Mouse (Mus musculus): Measurements from ENCODE around the gene Pan3. TPM values are rescaled to one million over a fixed set of nuclear protein-coding genes. Genes with fewer than 3 reads are reported as not detected.

Pan3 gene
- 10 to 100 TPM; 59.7 to 63.2 TPM for total RNA-seq (2021)

DNA sequence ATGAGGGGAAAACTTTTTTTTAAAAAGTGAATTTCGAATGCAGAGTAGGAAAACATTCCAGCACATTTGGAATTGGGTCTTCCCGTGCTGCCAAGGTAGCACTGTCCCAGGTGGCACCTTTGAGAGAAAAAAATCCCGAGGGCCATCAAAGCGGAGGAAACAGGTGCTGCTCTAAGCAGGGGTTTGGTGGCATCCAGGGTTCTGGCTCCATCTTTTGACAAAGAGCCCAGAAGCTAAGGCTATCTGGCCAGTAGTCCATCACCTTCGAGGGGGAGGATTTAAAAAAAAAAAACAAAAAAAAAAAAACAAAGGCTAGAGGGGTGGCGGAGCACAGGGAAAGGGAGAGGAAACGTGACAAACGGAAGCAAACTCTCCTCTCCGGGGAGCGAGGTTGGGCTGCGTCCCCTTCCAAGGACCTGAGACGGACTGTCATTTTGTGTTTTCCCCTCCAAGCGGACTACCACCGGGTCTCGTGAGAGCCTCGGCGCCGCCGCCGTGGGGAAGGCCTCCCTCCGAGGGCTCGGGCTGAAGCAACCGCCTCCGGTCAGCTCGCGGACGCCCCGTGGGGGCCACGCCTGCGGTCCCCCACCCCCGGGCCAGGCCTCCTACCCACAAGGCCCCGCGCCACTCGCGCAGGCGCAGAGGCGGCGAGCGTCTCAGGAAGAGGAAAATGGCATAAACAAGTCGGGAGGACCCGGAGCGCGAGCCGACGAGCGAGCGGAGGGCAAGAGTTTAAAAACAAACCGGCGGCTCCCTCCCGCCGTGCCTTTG is at the start of gene Pan3:
TSS of gene Pan3 (plus strand) at position 627 of the 771 bp plus-strand sequence.
- intact Hi-C loops (cut with DNase I) = loop anchor here (5.0 to 10.0 kb wide), 2 partner anchors 48 to 285 kb away; no protein-coding TSS in a partner anchor
- peak; percentile 97 for DNase-seq

DNA sequence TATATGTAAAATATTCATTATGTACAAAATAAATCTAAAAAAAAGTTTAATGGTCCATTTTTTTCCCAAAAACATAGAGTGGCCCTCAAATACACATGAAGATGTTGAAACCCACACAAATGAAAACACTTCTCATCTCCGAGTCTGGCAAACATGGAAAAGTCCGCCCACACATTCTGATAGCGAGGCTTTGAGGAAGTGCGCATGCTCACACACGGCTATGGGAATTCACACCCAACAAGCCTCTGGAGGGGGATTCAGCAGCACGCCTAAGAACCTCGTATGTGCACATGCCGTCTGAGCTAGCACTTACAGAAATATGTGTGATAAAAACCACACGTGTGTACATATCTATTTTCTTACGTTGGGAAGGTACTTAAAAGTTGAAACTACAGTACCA is 48.6 kb upstream of the Pan3 start:
- intact Hi-C loops (cut with DNase I) = no loop called here
- DNase-seq = peak; percentile 44 to 50

DNA sequence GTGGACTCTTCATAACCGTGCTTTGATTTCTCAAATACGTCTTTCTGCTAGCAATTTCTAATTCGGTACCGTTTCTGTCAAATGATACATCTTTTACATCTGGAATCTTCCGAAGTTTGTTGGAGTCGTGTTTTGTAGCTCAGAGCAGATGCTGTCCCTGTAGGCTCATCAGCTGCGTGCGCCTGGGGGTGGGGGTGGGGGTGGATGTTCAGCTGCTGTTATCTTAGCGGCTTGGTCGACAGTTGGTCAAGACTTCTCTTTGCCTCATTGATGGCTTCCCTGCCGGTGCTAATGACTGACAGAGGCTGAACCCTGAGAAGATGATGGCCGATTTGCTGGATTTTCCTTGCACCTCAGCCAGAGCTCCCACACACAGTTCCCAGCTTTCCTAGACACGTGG is 43.1 kb upstream of the Pan3 start:
- intact Hi-C loops (cut with DNase I) = no loop called here
- no peak for DNase-seq

DNA sequence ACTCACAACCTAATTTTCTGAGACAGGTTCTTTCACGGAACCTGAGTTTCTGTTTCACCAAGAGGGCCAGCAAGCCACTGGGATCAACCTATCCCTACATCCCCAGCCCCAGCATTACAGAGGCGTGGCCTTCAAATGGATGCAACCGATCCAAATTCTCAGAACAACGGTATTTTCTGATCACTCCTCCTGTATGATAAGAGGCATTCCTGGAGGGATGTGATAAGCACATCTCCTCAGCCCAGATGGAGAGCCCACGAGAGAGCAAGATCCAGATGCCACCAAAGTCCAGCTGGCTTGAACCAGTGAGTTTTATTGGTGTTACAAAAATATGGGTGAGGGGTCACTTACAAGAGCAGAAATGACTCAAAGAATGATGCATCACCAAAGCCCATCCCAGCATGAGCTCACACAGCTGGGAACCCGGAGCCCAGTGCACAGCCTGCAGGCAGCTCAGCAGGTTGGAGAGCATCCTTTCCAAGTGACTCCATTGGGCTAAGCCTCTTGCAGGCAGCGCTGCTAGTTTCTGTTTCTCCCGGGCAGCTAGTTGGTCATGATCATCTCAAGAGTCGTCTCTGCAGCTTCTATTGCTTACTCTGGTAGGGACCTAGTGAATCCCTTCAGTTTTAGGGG is 41.5 kb upstream of the Pan3 start:
- DNase-seq = no peak
- intact Hi-C loops (cut with DNase I) = no loop called here

DNA sequence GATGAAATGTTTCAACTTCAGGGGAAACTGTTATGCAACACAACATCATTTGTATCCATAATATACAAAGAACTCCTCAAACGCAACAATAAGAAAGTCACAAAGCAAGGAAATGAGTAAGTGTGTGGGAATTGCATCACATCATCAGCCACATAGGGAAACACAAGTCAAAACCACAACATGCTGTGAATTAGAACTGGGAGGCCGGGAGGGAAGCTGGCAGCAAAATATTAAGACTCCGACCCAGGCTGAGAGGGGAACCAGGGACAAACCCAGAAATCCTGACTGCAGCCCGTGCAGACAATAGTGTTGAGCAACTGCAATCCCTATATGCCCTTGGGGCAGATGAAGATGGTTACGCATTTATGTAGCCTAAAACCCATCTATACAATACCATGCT is 40.9 kb upstream of the Pan3 start:
- intact Hi-C loops (cut with DNase I) = no loop called here
- no peak for DNase-seq

DNA sequence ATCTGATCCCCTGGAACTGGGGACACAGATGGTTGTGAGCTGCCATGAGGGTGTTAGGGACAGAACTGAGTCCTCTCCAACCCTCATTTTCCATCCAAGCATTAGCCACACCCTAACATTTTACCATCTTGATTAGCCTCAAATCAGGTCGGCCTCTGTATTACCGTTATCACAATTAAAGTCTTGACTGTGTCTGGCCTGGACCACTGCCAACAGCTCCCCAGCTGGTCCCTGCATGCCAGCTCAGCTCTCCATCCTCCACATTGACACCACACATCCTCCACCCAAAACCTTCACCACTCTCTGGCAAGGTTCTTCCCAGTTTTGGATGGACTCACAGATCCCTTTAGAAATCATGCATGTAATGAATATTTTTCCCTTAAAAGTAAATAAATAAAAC is 39.2 kb upstream of the Pan3 start:
- intact Hi-C loops (cut with DNase I) = no loop called here
- no peak for DNase-seq

DNA sequence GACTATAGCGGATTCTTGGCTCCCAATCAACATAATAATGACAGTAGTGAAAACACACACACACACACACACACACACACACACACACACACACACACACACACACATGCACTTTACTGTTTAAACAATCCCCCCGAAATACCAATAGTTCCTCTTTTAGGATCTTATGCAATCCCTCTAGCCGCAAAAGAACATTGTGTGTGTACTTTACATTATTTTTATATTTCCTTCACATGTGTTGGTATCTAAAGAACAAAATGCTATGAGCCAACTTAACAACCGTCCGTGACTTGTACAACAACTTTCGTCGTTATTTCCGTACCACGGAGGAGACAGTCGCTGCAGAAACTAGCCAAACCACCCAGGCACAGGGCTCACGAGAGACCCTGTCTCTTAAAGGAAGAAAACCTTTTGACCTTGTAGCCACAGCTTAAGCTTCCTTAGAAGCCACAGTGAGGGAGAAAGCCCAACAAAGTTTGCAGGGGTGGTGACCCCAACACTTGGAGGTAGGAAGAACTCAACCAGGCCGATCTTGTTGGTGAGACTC is 37.2 kb upstream of the Pan3 start:
- no peak for DNase-seq
- intact Hi-C loops (cut with DNase I) = no loop called here

DNA sequence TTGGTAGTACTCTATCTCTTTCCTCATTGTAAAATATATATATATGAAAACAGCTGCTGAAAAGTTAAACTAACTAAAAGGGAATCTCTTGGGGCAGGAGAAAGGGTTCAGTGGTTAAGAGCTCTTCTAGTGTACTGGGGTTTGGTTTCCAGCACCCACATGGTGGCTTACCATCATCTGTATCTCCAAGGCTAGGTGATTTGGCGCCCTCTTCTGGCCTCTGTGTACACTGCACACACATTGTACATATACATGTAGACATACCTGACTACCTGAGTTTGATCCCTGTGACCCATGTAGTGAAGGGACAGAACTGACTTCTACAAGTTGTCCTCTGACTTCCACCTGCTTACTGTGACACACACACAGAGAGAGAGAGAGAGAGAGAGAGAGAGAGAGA is 34.9 kb upstream of the Pan3 start:
- intact Hi-C loops (cut with DNase I) = no loop called here
- no peak for DNase-seq

DNA sequence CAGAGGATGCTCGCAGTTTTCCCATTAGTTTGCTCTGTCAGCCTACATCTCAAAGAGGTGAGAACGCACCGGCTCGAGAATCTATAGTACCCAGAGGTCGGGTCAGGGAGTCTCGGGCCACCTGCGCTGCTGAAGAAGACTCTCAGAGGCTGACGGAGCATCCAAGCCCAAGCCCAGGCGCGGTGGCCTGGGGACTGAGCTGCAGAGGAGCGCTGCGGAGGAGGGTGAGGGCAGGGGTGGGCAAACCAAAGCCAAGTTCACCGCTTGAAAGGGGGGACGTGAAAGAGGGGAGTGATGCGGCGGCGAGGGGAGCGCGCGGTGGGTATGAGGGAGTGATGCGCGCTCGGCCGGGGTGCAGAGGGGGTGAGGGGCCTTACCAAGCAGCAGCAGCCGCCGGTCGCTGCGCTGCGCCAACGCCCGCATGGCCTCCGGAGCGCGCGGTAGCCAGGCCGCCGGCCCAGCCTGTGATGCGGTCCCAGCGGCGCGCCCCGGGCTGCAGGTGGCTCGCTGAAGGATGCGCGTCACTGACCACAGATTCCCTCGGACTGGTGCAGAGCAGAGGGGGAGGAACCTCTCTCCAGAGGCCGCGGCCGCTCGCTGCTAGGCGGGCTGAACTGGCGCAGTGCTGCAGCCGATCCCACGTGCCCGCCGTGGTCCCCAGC is 30.0 kb upstream of the Pan3 start, which contains the start of gene Flt3:
TSS of gene Flt3 (minus strand) at position 647 of the 662 bp plus-strand sequence.
- DNase-seq = peak in 1 of 2 experiments; percentile 21
- intact Hi-C loops (cut with DNase I) = loop anchor here (5.0 kb wide), 2 partner anchors 447 to 542 kb away; no protein-coding TSS in a partner anchor

DNA sequence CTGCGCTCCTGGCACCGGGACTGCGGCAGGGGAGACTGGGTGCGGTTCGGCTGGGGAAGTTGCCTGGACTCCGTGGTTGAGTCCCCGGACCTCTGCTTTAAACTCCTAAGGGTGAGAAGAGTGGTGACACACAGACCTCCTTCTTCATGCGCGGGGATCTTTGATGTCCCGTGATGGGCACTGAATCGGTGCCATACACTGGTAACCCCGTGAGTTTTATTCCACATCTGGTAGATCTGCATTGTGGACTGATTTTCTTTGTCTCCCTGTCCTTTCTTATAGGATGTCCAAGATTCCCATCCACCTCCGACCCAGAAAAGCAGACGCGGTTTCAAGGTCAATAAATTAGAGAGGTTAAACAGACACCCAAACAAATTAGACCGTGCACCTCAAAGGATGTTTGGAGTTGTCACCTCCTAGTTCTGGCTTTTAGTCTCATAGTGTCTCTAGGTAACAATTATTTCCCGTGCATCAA is 29.4 kb upstream of the Pan3 start:
- intact Hi-C loops (cut with DNase I) = loop anchor here (5.0 kb wide), 2 partner anchors 447 to 542 kb away; no protein-coding TSS in a partner anchor
- peak in 1 of 2 experiments; percentile 16 for DNase-seq

DNA sequence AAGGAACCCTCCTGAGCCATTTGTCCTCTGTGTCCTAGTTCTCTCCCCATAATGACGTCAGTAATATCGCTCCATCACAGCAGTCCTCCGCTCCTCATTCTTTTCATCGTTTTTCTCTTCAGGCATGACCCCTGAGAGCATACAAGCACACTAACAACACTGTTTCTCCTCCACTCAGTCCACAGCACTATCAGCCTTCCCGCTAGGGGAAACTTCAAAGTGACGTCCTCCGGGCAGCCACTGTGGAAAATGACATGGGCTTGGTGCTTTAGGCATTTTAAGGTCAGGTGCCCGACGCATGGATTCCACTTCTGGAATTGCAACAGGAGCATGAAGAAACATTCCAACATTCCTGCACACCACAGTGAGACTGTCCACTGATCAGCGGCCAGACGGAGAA is 28.9 kb upstream of the Pan3 start:
- no peak for DNase-seq
- intact Hi-C loops (cut with DNase I) = loop anchor here (5.0 kb wide), 2 partner anchors 446 to 541 kb away; no protein-coding TSS in a partner anchor

DNA sequence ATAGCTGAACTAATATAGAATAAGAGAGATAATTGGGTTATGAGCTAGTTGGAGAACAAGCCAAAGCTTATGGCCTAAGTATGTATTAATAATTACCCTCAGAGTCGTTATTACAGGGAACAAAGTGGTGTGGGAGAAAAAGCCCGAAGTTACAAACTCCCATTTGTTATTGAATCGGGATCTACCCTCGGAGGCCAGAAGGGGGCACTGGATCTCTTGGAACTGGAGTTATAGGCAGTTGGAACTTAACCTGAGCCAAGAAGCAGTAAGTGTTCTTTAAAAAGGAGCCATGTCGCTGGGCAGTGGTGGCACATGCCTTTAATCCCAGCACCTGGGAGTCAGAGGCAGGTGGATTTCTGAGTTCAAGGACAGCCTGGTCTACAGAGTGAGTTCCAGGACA is 27.5 kb upstream of the Pan3 start:
- peak; percentile 43 to 65 for DNase-seq
- intact Hi-C loops (cut with DNase I) = loop anchor here (5.0 kb wide), 2 partner anchors 445 to 540 kb away; no protein-coding TSS in a partner anchor

DNA sequence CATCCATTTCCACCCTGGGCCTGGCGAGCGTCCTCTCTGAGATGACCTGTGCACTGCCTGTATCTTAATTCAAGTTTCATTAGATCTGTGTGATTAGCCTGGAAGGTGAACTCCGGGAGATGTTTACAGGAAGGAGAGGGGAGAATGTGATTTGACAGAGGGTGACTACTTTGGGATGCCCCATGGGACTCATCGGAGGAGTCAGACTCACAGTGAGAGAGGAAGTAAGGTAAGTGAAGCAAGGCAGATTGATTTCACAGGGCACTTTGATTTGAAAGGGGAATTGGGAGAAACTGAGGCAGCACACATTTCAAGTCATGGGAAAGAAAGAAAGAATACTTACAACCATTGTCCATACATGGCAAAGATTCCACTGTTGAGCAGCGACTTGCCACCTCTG is 23.8 kb upstream of the Pan3 start:
- DNase-seq = no peak
- intact Hi-C loops (cut with DNase I) = no loop called here

DNA sequence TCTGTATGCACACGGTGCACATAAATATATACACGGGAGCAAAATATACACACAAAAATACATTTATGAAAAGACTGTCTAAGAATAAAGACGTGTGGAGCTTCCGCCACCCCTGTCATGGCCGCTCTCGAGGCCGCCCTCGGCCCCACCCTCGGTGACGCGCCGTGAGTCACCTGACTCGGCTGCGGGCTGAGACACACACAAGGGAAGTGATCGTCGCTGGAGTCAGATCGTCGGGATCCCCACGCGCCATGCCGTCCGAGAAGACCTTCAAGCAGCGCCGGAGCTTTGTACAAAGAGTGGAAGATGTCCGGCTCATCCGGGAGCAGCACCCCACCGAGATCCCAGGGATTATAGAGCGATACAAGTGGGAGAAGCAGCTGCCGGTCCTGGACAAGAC is 21.2 kb upstream of the Pan3 start:
- intact Hi-C loops (cut with DNase I) = no loop called here
- DNase-seq = peak in 1 of 2 experiments; percentile 25

DNA sequence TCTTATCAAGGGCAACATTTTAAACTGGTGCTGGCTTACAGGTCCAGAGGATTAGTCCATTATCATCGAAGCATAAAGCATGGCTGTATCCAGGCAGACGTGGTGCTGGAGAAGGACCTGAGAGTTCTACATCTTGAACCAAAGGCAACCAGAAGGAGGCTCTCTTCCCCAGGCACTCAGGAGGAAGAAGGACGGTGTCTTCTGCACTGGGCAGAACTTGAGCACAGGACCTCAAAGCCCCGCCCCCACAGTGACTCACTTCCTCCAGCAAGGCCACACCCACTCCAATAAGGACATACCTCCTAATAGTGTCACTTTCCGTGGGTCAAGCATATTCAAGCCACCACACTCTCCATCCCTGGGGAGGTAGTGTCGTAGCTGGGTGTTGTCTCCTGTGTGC is 19.4 kb upstream of the Pan3 start:
- intact Hi-C loops (cut with DNase I) = loop anchor here (10.0 kb wide), 1 partner anchor 834 kb away; no protein-coding TSS in a partner anchor
- no peak for DNase-seq

DNA sequence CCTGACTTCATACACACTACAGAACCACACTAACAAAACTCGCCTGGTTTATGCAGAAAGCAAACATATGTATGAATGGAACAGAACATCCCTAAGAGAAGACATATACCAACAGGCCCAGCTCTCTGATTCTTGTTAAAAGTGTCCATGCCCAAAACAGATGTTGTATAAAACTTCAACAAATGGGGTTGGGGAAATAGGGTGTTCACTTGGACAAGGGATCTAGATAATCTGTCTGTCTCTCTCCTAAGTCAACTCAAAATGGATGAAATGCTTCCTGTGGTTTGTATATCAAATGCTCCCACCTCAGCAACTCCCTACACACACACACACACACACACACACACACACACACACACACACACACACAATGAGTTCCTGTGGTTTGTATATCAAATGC is 12.0 kb upstream of the Pan3 start:
- intact Hi-C loops (cut with DNase I) = loop anchor here (5.0 to 10.0 kb wide), 3 partner anchors 114 to 827 kb away; no protein-coding TSS in a partner anchor
- no peak for DNase-seq

DNA sequence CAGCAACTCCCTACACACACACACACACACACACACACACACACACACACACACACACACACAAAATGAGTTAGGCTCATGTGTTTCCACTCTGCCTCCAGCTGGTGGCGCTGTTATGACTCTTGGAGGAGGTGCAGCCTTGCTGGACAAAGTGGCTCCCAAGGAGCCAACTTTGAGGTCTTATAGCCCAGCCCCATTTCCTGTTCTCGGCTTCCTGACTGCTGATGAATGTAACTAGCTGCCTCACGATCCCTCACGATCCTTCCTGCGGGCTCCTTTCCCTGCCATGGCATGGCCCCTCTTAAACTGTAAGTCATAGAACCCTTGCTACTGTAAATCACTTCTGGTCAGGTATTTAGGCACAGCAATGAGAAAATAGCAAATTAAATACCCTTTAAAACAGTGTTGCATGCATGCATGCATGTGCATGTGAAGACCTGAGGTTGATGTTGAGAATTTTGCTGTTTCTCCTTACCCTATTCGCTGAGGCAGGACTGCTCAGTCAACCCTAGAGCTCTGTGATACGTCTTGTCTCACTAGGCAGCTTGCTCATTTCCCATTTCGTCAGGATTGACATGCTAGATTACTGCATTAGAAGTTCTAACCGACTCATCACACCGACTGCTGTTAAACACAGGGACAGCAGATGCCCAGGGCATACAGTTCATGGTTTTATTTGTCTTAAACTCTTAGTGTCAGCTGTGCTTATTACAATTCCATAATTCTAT is 11.4 kb upstream of the Pan3 start:
- intact Hi-C loops (cut with DNase I) = loop anchor here (5.0 to 10.0 kb wide), 3 partner anchors 114 to 826 kb away; no protein-coding TSS in a partner anchor

DNA sequence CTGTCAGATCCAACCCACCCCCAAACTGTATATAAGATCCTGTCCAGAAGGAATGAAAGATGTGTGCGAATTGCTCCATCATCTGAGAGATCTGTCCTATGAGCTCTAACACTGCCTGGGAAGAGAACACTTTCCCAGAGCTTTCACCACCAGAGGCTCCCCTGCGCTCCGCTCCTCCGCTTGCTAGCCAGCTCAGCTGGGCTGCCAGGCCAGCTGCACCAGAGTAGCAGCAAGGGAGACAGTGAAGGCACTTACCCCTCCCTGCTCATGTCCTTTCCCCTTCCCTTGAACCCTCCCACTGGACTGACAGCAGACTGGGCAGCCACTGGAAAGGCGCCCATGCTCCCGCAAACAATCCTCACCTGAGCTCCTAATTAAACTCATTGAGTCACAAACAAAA is 6.3 kb upstream of the Pan3 start:
- intact Hi-C loops (cut with DNase I) = no loop called here
- DNase-seq = no peak

More for the DNA sequence above, 11.4 kb upstream of the Pan3 start:
- DNase-seq = peak; percentile 35 to 77

DNA sequence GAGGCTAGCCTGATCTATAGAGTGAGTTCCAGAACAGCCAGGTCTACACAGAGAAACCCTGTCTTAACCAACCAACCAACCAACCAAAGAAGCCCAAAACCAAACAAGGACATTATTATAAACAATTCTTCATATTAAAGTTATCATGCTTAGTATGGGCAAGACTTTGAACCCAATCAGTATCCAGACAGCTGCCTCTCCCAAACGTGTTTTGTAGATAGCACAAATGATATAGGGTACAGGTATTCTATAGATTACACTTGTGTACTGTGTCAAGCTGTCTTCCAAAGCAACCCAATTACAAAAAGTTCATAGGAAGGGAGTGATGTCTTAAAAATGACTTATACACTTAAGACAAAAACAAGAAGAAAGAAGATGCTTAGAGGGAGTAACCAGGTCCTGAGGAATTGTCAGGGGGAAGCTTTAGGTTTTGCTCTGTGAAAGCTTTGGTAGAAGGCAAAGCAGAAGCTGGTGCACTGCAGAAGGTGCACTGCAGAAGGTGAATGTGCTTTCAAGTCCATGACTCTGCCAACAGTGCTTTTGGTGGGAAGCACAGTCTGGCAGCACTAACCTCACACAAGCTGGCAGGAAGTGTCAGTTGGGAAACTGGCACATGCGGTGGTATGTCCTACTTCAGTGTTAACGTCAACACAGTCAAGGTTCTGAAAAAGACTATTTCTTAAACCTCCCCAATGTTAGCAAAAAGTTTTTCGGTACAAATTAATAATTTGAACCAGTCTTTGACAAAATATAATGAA is 3.7 kb upstream of the Pan3 start:
- intact Hi-C loops (cut with DNase I) = no loop called here
- no peak for DNase-seq

Data from heart, postnatal 10 days (tissue).